Mouse (Mus musculus) cerebellum, adult 2 months (tissue): ENCODE measurements around the gene Nup62.

Experiments
- CTCF ChIP-seq: fragments of 200-500 bp; IDR thresholded peaks from 2 replicates; pipeline ENCODE4 v1.5.1; 2011; ENCODE audit warnings: low read depth, mild to moderate bottlenecking, control low read depth, low read length, moderate library complexity, borderline replicate concordance; ENCODE audit not compliant: insufficient read depth
- POLR2A ChIP-seq: fragments of 200-500 bp; IDR thresholded peaks from 2 replicates; pipeline ENCODE4 v1.6.1; 2011; ENCODE audit warnings: low read length, control low read depth, borderline replicate concordance; ENCODE audit not compliant: insufficient read depth

DNA sequence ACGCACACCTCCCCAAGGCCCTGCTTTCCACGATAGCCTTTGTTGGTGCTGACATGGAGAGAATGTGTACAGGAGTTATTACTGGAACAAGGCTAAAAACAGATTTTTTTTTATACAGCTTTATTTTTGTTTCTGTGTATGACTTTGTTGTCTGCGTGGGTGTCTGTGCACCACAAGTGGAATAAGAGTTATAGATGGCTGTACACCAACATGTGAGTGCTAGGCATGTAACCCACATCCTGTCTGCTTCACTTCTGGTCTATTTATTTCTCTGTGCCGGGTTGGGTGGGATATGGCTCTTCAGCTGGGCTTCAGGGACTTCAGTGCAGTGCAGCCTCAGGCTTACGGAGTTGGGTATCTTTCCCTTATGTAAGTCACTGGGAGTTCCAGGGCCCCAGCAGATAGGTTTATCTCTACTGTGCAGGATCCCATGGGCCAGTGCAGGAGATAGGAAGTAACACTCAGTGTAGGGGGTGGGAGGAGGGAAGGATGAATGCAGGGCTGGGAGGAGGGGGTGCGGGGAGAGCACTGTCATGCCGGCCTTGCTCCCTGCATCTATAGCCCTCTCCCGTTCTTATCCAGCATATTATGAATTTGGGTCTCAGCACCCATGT lies 43.2 kb upstream of the Nup62 start:
- TF ChIP-seq CTCF (no peak), POLR2A (no peak)
